Mouse (Mus musculus) forebrain, embryonic 14.5 days (tissue): ENCODE measurements at regions not wholly inside any gene's neighbourhood (a gene's known extent, or its start where the extent isn't known, plus 50 kb on each side); places are given as distances from the start of the nearest gene placed in this dataset.

Experiments used
- ATAC-seq: fragments of 200-750 bp; cut with Nextera tagmentation; 2 replicates; pipeline ENCODE4 v1.8.0; 2017; ENCODE audit warnings: mild to moderate bottlenecking, moderate library complexity
- DNase-seq: peaks from one replicate; pipeline ENCODE4 v3.0.0-alpha.2; 2015; ENCODE audit warnings: low spot score
- H3K27ac ChIP-seq: fragments of 300-500 bp; sonication (generic); 2 replicates; pipeline ENCODE4 v1.5.1; 2014; ENCODE audit warnings: low read depth, mild to moderate bottlenecking, control low read depth, low read length, moderate library complexity
- H3K27me3 ChIP-seq: fragments of 300-500 bp; sonication (generic); replicated peaks from 2 replicates; pipeline ENCODE4 v1.6.1; 2014; ENCODE audit warnings: low read length, control low read depth, mixed read lengths; ENCODE audit not compliant: control insufficient read depth, insufficient read depth
- H3K36me3 ChIP-seq: fragments of 300-500 bp; sonication (generic); 2 replicates; pipeline ENCODE4 v1.6.1; 2014; ENCODE audit warnings: low read length, control low read depth; ENCODE audit not compliant: control insufficient read depth, insufficient read depth
- H3K4me1 ChIP-seq: fragments of 300-500 bp; sonication (generic); 2 replicates; pipeline ENCODE4 v1.6.1; 2014; ENCODE audit warnings: antibody characterized with exemption, low read length, control low read depth; ENCODE audit not compliant: control insufficient read depth, insufficient read depth
- H3K4me2 ChIP-seq: fragments of 300-500 bp; sonication (generic); 2 replicates; pipeline ENCODE4 v1.6.1; 2014; ENCODE audit warnings: mild to moderate bottlenecking, control low read depth, low read length
- H3K4me3 ChIP-seq: fragments of 300-500 bp; sonication (generic); 2 replicates; pipeline ENCODE4 v1.5.1; 2014; ENCODE audit warnings: low read depth, low read length, control low read depth
- H3K9ac ChIP-seq: fragments of 300-500 bp; sonication (generic); 2 replicates; pipeline ENCODE4 v1.6.1; 2014; ENCODE audit warnings: mild to moderate bottlenecking, low read length, control low read depth, moderate library complexity
- H3K9me3 ChIP-seq: fragments of 300-500 bp; sonication (generic); replicated peaks from 2 replicates; pipeline ENCODE4 v1.6.1; 2016; ENCODE audit warnings: low read length, control low read depth, mixed read lengths; ENCODE audit not compliant: control insufficient read depth
- WGBS: fragments of 180-500 bp; shearing (Covaris S2); extraction: QIAGEN DNeasy Blood & Tissue Kit; methylation state at CpG from one replicate; pipeline ENCODE4 v1.1.7; 2014; 5-methylcytosine and 5-hydroxymethylcytosine counted together

GRCm38 (mm10) chr8:53338006-53338405 is 173.5 kb upstream of the Aga start:
- no peak for ATAC-seq

GRCm38 (mm10) chr8:53368640-53369039 is 142.9 kb upstream of the Aga start:
- Histone ChIP-seq H3K36me3 (no peaks in the 10 kb centered on the region), H3K27ac (no peak overlapping the region), H3K4me1 (no peaks in the 10 kb centered on the region), H3K27me3 (no peaks in the 10 kb centered on the region), H3K4me3 (no peak overlapping the region), H3K4me2 (no peak overlapping the region), H3K9ac (no peak overlapping the region), H3K9me3 (no peaks in the 10 kb centered on the region)
- WGBS = 32% methylated on average over 2 of the region's 2 CpGs
- DNase-seq (peak; percentile 31), ATAC-seq (peak; percentile 50; the same call in 1 of the 2 replicates)

More at GRCm38 (mm10) chr8:53338006-53338405, 173.5 kb upstream of the Aga start:
- Histone ChIP-seq H3K27me3 (no peaks in the 10 kb centered on the region), H3K4me1 (no peaks in the 10 kb centered on the region), H3K36me3 (no peaks in the 10 kb centered on the region), H3K27ac (no peak overlapping the region), H3K4me3 (no peak overlapping the region), H3K9ac (no peak overlapping the region), H3K4me2 (no peak overlapping the region), H3K9me3 (no peaks in the 10 kb centered on the region)
- 88% methylated on average over 2 of the region's 2 CpGs for WGBS
- no peak for DNase-seq

DNA sequence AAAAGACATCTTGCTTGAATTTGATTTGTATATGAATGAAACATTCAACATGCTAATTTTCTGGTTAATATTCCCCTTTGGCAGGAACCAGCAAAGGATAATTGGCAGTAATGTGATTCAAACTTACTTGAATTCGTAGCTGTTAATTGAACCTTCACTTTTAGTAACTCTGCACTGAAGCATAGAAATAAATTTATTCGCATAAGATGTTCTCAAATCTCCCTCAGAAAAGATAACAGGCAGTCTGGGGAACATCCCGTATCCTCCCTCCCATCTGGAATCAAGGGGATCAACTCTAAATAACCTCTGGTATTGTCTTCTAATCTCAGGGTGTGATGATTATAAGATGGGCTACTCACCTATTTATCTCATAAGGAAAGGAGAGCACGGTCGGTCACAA is 138.1 kb upstream of the Aga start:
- Histone ChIP-seq H3K4me3 (no peak overlapping the region), H3K4me2 (no peak overlapping the region), H3K4me1 (no peaks in the 10 kb centered on the region), H3K36me3 (no peaks in the 10 kb centered on the region), H3K9me3 (no peaks in the 10 kb centered on the region), H3K27me3 (no peaks in the 10 kb centered on the region), H3K9ac (no peak overlapping the region), H3K27ac (no peak overlapping the region)
- ATAC-seq (peak; percentile 61), DNase-seq (peak; percentile 46)
- WGBS = 34% methylated on average over 5 of the region's 5 CpGs

GRCm38 (mm10) chr8:53412101-53412500 is 99.4 kb upstream of the Aga start:
- no peak overlapping the region for H3K9ac ChIP-seq
- no peak overlapping the region for H3K27ac ChIP-seq
- no peaks in the 10 kb centered on the region for H3K27me3 ChIP-seq
- ATAC-seq (no peak), DNase-seq (peak; percentile 55)
- H3K9me3 ChIP-seq = no peaks in the 10 kb centered on the region
- H3K36me3 ChIP-seq = no peaks in the 10 kb centered on the region
- H3K4me2 ChIP-seq = no peak overlapping the region
- H3K4me3 ChIP-seq = no peak overlapping the region
- no peaks in the 10 kb centered on the region for H3K4me1 ChIP-seq
- 74% methylated on average over 3 of the region's 3 CpGs for WGBS

DNA sequence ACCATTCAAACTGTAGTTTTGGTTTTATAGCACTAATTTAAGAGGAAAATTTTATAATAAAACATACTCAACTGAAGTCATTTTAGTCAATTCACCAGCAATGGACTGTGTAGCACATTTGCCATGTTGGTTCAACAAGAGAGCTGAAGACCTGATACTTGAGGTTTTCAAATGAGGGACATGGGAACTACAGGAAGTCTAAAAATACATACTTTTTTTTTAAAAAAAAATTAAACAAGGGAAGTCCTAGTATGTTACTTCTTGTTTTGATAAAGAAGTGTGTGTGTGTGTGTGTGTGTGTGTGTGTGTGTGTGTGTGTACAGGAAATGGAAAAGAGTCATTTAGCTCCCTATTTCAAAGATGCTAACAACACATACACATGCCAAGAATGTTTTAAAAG is 77.3 kb upstream of the Aga start:
- Histone ChIP-seq H3K4me2 (no peak overlapping the region), H3K36me3 (no peaks in the 10 kb centered on the region), H3K27ac (no peak overlapping the region), H3K4me1 (no peaks in the 10 kb centered on the region), H3K9ac (no peak overlapping the region), H3K4me3 (no peak overlapping the region), H3K27me3 (no peaks in the 10 kb centered on the region), H3K9me3 (no peaks in the 10 kb centered on the region)
- no peak for ATAC-seq
- DNase-seq = no peak

- Histone ChIP-seq H3K4me2 (no peak overlapping the region), H3K9me3 (no peaks in the 10 kb centered on the region), H3K4me1 (no peaks in the 10 kb centered on the region), H3K36me3 (no peaks in the 10 kb centered on the region), H3K27ac (no peak overlapping the region), H3K9ac (no peak overlapping the region), H3K4me3 (no peak overlapping the region), H3K27me3 (no peaks in the 10 kb centered on the region)
- DNase-seq (no peak), ATAC-seq (no peak)
- WGBS = 85% methylated on average over 4 of the region's 4 CpGs
Measured at GRCm38 (mm10) chr8:53435721-53436120, 75.8 kb upstream of the Aga start.

GRCm38 (mm10) chr8:53446748-53447355 is 64.7 kb upstream of the Aga start:
- no peaks in the 10 kb centered on the region for H3K36me3 ChIP-seq
- no peaks in the 10 kb centered on the region for H3K4me1 ChIP-seq
- peak; percentile 34; the same call in 1 of the 2 replicates for ATAC-seq
- no peaks in the 10 kb centered on the region for H3K27me3 ChIP-seq
- H3K9ac ChIP-seq = no peak overlapping the region
- no peak overlapping the region for H3K27ac ChIP-seq
- peak; percentile 39 for DNase-seq
- WGBS = 65% methylated on average over 8 of the region's 8 CpGs
- no peak overlapping the region for H3K4me3 ChIP-seq
- H3K9me3 ChIP-seq = no peaks in the 10 kb centered on the region
- no peak overlapping the region for H3K4me2 ChIP-seq
